Mouse (Mus musculus) small intestine, adult 2 months (tissue): Measurements from ENCODE around the gene Ehd1. TPM values are rescaled to one million over a fixed set of nuclear protein-coding genes. Genes with fewer than 3 reads are reported as not detected.

Experiments
- H3K27ac ChIP-seq: fragments of 200-500 bp; 2 replicates; pipeline ENCODE4 v1.5.1; 2012; ENCODE audit warnings: low read depth, low read length, control low read depth, inconsistent platforms; ENCODE audit not compliant: insufficient read depth
- H3K27me3 ChIP-seq: fragments of 200-500 bp; 2 replicates; pipeline ENCODE4 v1.6.1; 2012; ENCODE audit warnings: mild to moderate bottlenecking, moderate library complexity, low read length, inconsistent platforms; ENCODE audit not compliant: control insufficient read depth, insufficient read depth
- H3K36me3 ChIP-seq: fragments of 200-500 bp; 2 replicates; pipeline ENCODE4 v1.6.1; 2012; ENCODE audit warnings: mild to moderate bottlenecking, low read length, control low read depth, inconsistent platforms; ENCODE audit not compliant: control insufficient read depth, insufficient read depth
- H3K4me1 ChIP-seq: fragments of 200-500 bp; 2 replicates; pipeline ENCODE4 v1.6.1; 2012; ENCODE audit warnings: low read length, inconsistent platforms, mixed read lengths; ENCODE audit not compliant: control insufficient read depth, insufficient read depth, insufficient read length
- H3K4me3 ChIP-seq: fragments of 200-500 bp; 2 replicates; pipeline ENCODE4 v1.5.1; 2012; ENCODE audit warnings: low read depth, mild to moderate bottlenecking, control low read depth, inconsistent platforms, low read length, moderate library complexity
- CTCF ChIP-seq: fragments of 200-500 bp; IDR thresholded peaks from 2 replicates; pipeline ENCODE4 v1.5.1; 2012; ENCODE audit warnings: low read depth, mild to moderate bottlenecking, control low read depth, inconsistent platforms, low read length, moderate library complexity, mixed read lengths; ENCODE audit not compliant: insufficient replicate concordance, insufficient read length; ENCODE audit errors: extremely low read depth
- POLR2A ChIP-seq: fragments of 200-500 bp; IDR thresholded peaks from 2 replicates; pipeline ENCODE4 v1.6.1; 2012; ENCODE audit warnings: low read depth, mild to moderate bottlenecking, control low read depth, inconsistent platforms, low read length, moderate library complexity
- WGBS: fragments of 180-500 bp; shearing (Covaris S2); methylation state at CpG from one replicate; pipeline ENCODE4 v1.1.7; 2018; 5-methylcytosine and 5-hydroxymethylcytosine counted together
- polyA plus RNA-seq: library from polyadenylated mRNA; depleted of rRNA; stranded (reverse); fragments of >200 nt; gene quantifications from 2 replicates; pipeline ENCODE4 v1.2.3, GENCODE M21; 2012

Ehd1 gene
- polyA plus RNA-seq, 1 experiment = 714 TPM

GRCm38 (mm10) chr19:6302522-6302921, 26.0 kb downstream of the Ehd1 start:
- Histone ChIP-seq H3K27me3 (no peaks in the 10 kb centered on the region), H3K36me3 (peaks cover 28% of the 10 kb centered on the region), H3K4me3 (no peak overlapping the region), H3K4me1 (peaks cover 18% of the 10 kb centered on the region), H3K27ac (no peak overlapping the region)
- TF ChIP-seq POLR2A (no peak), CTCF (no peak)
- 62% methylated on average over 4 of the region's 4 CpGs for WGBS

- TF ChIP-seq CTCF (no peak), POLR2A (no peak)
- WGBS = 75% methylated on average over 6 of the region's 6 CpGs
- H3K36me3 ChIP-seq = peaks cover 16% of the 10 kb centered on the region
- peaks cover 18% of the 10 kb centered on the region for H3K4me1 ChIP-seq
- no peaks in the 10 kb centered on the region for H3K27me3 ChIP-seq
- no peak overlapping the region for H3K4me3 ChIP-seq
- no peak overlapping the region for H3K27ac ChIP-seq
Observed at GRCm38 (mm10) chr19:6303831-6304230, 27.3 kb downstream of the Ehd1 start.

- H3K36me3 ChIP-seq = peaks cover 8% of the 10 kb centered on the region; the same call in 1 of the 2 replicates
- H3K27me3 ChIP-seq = no peaks in the 10 kb centered on the region
- 10% methylated on average over 5 of the region's 5 CpGs for WGBS
- H3K4me3 ChIP-seq = no peak overlapping the region
- peaks cover 11% of the 10 kb centered on the region; the same call in 1 of the 2 replicates for H3K4me1 ChIP-seq
- H3K27ac ChIP-seq = no peak overlapping the region
- no peak for TF ChIP-seq POLR2A
- peak; percentile 97 for TF ChIP-seq CTCF
Observed at GRCm38 (mm10) chr19:6304787-6305516, 28.4 kb downstream of the Ehd1 start.

- H3K27me3 ChIP-seq = no peaks in the 10 kb centered on the region
- H3K36me3 ChIP-seq = peaks cover 10% of the 10 kb centered on the region
- peaks cover 7% of the 10 kb centered on the region; the same call in 1 of the 2 replicates for H3K4me1 ChIP-seq
- H3K4me3 ChIP-seq = peak overlapping the region; percentile 80
- TF ChIP-seq CTCF = no peak
- TF ChIP-seq POLR2A = no peak
- 51% methylated on average over 8 of the region's 8 CpGs for WGBS
- peak overlapping the region; percentile 69 for H3K27ac ChIP-seq
Observed at GRCm38 (mm10) chr19:6305517-6306115, 29.1 kb downstream of the Ehd1 start.

- Histone ChIP-seq H3K4me3 (peak within 1 kb of the TSS; percentile 80), H3K36me3 (peaks cover 15% of the 10 kb centered on the region), H3K27ac (peak within 1 kb of the TSS; percentile 69), H3K27me3 (no peaks in the 10 kb centered on the region), H3K4me1 (peaks cover 7% of the 10 kb centered on the region; the same call in 1 of the 2 replicates)
- WGBS = 1% methylated on average over 35 of the region's 38 CpGs
- TF ChIP-seq POLR2A = no peak
- no peak for TF ChIP-seq CTCF
Observed at GRCm38 (mm10) chr19:6306137-6306551, 29.6 kb downstream of the Ehd1 start, which contains the start of gene Cdc42bpg. Gene Cdc42bpg, plus strand, starts transcription at chr19:6306456.

- Histone ChIP-seq H3K27me3 (no peaks in the 10 kb centered on the region), H3K36me3 (peaks cover 17% of the 10 kb centered on the region), H3K27ac (peak overlapping the region; percentile 59), H3K4me1 (peaks cover 10% of the 10 kb centered on the region; the same call in 1 of the 2 replicates), H3K4me3 (peak overlapping the region; percentile 80)
- peak; percentile 73; the same call in 1 of the 2 replicates for TF ChIP-seq CTCF
- peak; percentile 44; the same call in 1 of the 2 replicates for TF ChIP-seq POLR2A
- WGBS = under 1% methylated on average over 33 of the region's 34 CpGs
Observed at GRCm38 (mm10) chr19:6306586-6306985, 30.1 kb downstream of the Ehd1 start.
